Mouse (Mus musculus): ENCODE results near the gene Gbx1. TPM values are rescaled to one million over a fixed set of nuclear protein-coding genes. Genes with fewer than 3 reads are reported as not detected.

The Gbx1 gene
- polyA plus RNA-seq, 1 experiment from 2014 or later: 0.02 TPM

- 52% methylated on average over 8 of the region's 8 CpGs for WGBS
- ATAC-seq (ENCODE audit: low FRiP score, low TSS enrichment) (no peak), DNase-seq (ENCODE audit: low spot score) (no peak)
- Histone ChIP-seq H3K27me3 (ENCODE audit: control insufficient read depth, insufficient read depth, low read length) (peaks cover 25% of the 10 kb centered on the region; the same call in 1 of the 2 replicates), H3K4me1 (replicated peaks; ENCODE audit: control insufficient read depth, insufficient read depth) (no peaks in the 10 kb centered on the region; the same call in 1 of the 2 replicates), H3K27ac (replicated peaks) (no peak overlapping the region), H3K9ac (ENCODE audit: low read length) (no peak overlapping the region), H3K4me2 (replicated peaks; ENCODE audit: low read depth) (no peak overlapping the region), H3K9me3 (ENCODE audit: control insufficient read depth, low read length) (no peaks in the 10 kb centered on the region), H3K36me3 (ENCODE audit: control insufficient read depth, insufficient read depth, low read length) (no peaks in the 10 kb centered on the region), H3K4me3 (ENCODE audit: low read depth, low read length) (no peak overlapping the region)
- no peak for TF ChIP-seq EP300 (optimal IDR thresholded peaks at IDR 0.05)
- TF ChIP-seq CTCF (IDR thresholded peaks at IDR 0.05; ENCODE audit: low read depth): no peak
These were observed 3.2 kb downstream of the Gbx1 start for GRCm38 (mm10) chr5:24523806-24524205.

GRCm38 (mm10) chr5:24521366-24521765, 5.6 kb downstream of the Gbx1 start:
- no peak overlapping the region for H3K27ac ChIP-seq (replicated peaks)
- peaks cover 17% of the 10 kb centered on the region; the same call in 1 of the 2 replicates for H3K27me3 ChIP-seq (ENCODE audit: control insufficient read depth, insufficient read depth, low read length)
- H3K9ac ChIP-seq (ENCODE audit: low read length): no peak overlapping the region
- TF ChIP-seq CTCF (IDR thresholded peaks at IDR 0.05; ENCODE audit: low read depth) (no peak), EP300 (optimal IDR thresholded peaks at IDR 0.05) (no peak)
- ATAC-seq (ENCODE audit: low FRiP score, low TSS enrichment) (no peak), DNase-seq (ENCODE audit: low spot score) (no peak)
- H3K36me3 ChIP-seq (ENCODE audit: control insufficient read depth, insufficient read depth, low read length): no peaks in the 10 kb centered on the region
- H3K4me3 ChIP-seq (ENCODE audit: low read depth, low read length): no peak overlapping the region
- H3K4me1 ChIP-seq (replicated peaks; ENCODE audit: control insufficient read depth, insufficient read depth): no peaks in the 10 kb centered on the region; the same call in 1 of the 2 replicates
- H3K9me3 ChIP-seq (ENCODE audit: control insufficient read depth, low read length): no peaks in the 10 kb centered on the region
- no peak overlapping the region for H3K4me2 ChIP-seq (replicated peaks; ENCODE audit: low read depth)
- WGBS: 41% methylated on average over 8 of the region's 8 CpGs

- H3K4me2 ChIP-seq (replicated peaks; ENCODE audit: low read depth): no peak overlapping the region
- H3K36me3 ChIP-seq (ENCODE audit: control insufficient read depth, insufficient read depth, low read length): no peaks in the 10 kb centered on the region
- no peaks in the 10 kb centered on the region for H3K27me3 ChIP-seq (ENCODE audit: control insufficient read depth, insufficient read depth, low read length)
- no peak overlapping the region for H3K4me3 ChIP-seq (ENCODE audit: low read depth, low read length)
- H3K27ac ChIP-seq (replicated peaks): no peak overlapping the region
- H3K9ac ChIP-seq (ENCODE audit: low read length): no peak overlapping the region
- ATAC-seq (ENCODE audit: low FRiP score, low TSS enrichment): peak; percentile 47; the same call in 1 of the 2 replicates
- no peak for TF ChIP-seq CTCF (IDR thresholded peaks at IDR 0.05; ENCODE audit: low read depth)
- TF ChIP-seq EP300 (optimal IDR thresholded peaks at IDR 0.05): no peak
- peak; percentile 43 for DNase-seq (ENCODE audit: low spot score)
- H3K4me1 ChIP-seq (replicated peaks; ENCODE audit: control insufficient read depth, insufficient read depth): no peaks in the 10 kb centered on the region
- no peaks in the 10 kb centered on the region for H3K9me3 ChIP-seq (ENCODE audit: control insufficient read depth, low read length)
- WGBS: 40% methylated on average over 8 of the region's 8 CpGs
These were observed 14.7 kb downstream of the Gbx1 start for GRCm38 (mm10) chr5:24512271-24512670.

- Histone ChIP-seq H3K4me2 (replicated peaks; ENCODE audit: low read depth) (no peak overlapping the region), H3K27ac (replicated peaks) (no peak overlapping the region), H3K36me3 (ENCODE audit: control insufficient read depth, insufficient read depth, low read length) (no peaks in the 10 kb centered on the region), H3K27me3 (ENCODE audit: control insufficient read depth, insufficient read depth, low read length) (no peaks in the 10 kb centered on the region), H3K9me3 (ENCODE audit: control insufficient read depth, low read length) (no peaks in the 10 kb centered on the region), H3K9ac (ENCODE audit: low read length) (no peak overlapping the region), H3K4me3 (ENCODE audit: low read depth, low read length) (no peak overlapping the region), H3K4me1 (replicated peaks; ENCODE audit: control insufficient read depth, insufficient read depth) (no peaks in the 10 kb centered on the region)
- 42% methylated on average over 11 of the region's 11 CpGs for WGBS
- TF ChIP-seq CTCF (IDR thresholded peaks at IDR 0.05; ENCODE audit: low read depth) (peak; percentile 73), EP300 (optimal IDR thresholded peaks at IDR 0.05) (no peak)
- ATAC-seq (ENCODE audit: low FRiP score, low TSS enrichment) (peak; percentile 48; the same call in 1 of the 2 replicates), DNase-seq (ENCODE audit: low spot score) (peak; percentile 64)
These were observed 16.4 kb downstream of the Gbx1 start for GRCm38 (mm10) chr5:24510635-24511034.

- Histone ChIP-seq H3K4me3 (ENCODE audit: low read depth, low read length) (no peak overlapping the region), H3K4me1 (replicated peaks; ENCODE audit: control insufficient read depth, insufficient read depth) (no peaks in the 10 kb centered on the region), H3K36me3 (ENCODE audit: control insufficient read depth, insufficient read depth, low read length) (no peaks in the 10 kb centered on the region), H3K9me3 (ENCODE audit: control insufficient read depth, low read length) (no peaks in the 10 kb centered on the region), H3K9ac (ENCODE audit: low read length) (no peak overlapping the region), H3K4me2 (replicated peaks; ENCODE audit: low read depth) (no peak overlapping the region), H3K27me3 (ENCODE audit: control insufficient read depth, insufficient read depth, low read length) (no peaks in the 10 kb centered on the region), H3K27ac (replicated peaks) (no peak overlapping the region)
- 93% methylated on average over 7 of the region's 7 CpGs for WGBS
- TF ChIP-seq CTCF (IDR thresholded peaks at IDR 0.05; ENCODE audit: low read depth): 0 out of 2 replicates have a peak, but pooled peaks have one; percentile 10
- TF ChIP-seq EP300 (optimal IDR thresholded peaks at IDR 0.05): no peak
- no peak for ATAC-seq (ENCODE audit: low FRiP score, low TSS enrichment)
- DNase-seq (ENCODE audit: low spot score): no peak
These were observed 18.6 kb downstream of the Gbx1 start for GRCm38 (mm10) chr5:24508406-24508805.

GRCm38 (mm10) chr5:24505513-24505912, 21.5 kb downstream of the Gbx1 start:
- H3K27me3 ChIP-seq (ENCODE audit: control insufficient read depth, insufficient read depth, low read length): no peaks in the 10 kb centered on the region
- no peak for TF ChIP-seq CTCF (IDR thresholded peaks at IDR 0.05; ENCODE audit: low read depth)
- no peak overlapping the region for H3K27ac ChIP-seq (replicated peaks)
- no peak overlapping the region for H3K4me3 ChIP-seq (ENCODE audit: low read depth, low read length)
- no peaks in the 10 kb centered on the region for H3K4me1 ChIP-seq (replicated peaks; ENCODE audit: control insufficient read depth, insufficient read depth)
- peaks cover 9% of the 10 kb centered on the region for H3K36me3 ChIP-seq (ENCODE audit: control insufficient read depth, insufficient read depth, low read length)
- DNase-seq (ENCODE audit: low spot score): no peak
- no peak for ATAC-seq (ENCODE audit: low FRiP score, low TSS enrichment)
- WGBS: 61% methylated on average over 2 of the region's 2 CpGs
- no peaks in the 10 kb centered on the region for H3K9me3 ChIP-seq (ENCODE audit: control insufficient read depth, low read length)
- no peak overlapping the region for H3K9ac ChIP-seq (ENCODE audit: low read length)
- H3K4me2 ChIP-seq (replicated peaks; ENCODE audit: low read depth): no peak overlapping the region

Data from stomach, postnatal 0 days (tissue).